Mouse (Mus musculus) intestine, postnatal 0 days (tissue): ENCODE measurements around the gene Pou6f1. TPM values are rescaled to one million over a fixed set of nuclear protein-coding genes. Genes with fewer than 3 reads are reported as not detected.
"Not testable (repeated sequence)": the region's sequence is repeated elsewhere in the genome, so short reads cannot be mapped to it uniquely, and the experiment has no call there.

Experiments
- ATAC-seq: fragments of 200-750 bp; cut with Nextera tagmentation; 2 replicates; pipeline ENCODE4 v1.8.0; 2017; ENCODE audit warnings: mild to moderate bottlenecking, moderate TSS enrichment, moderate library complexity
- H3K27ac ChIP-seq: fragments of 300-500 bp; sonication (generic); 2 replicates; pipeline ENCODE4 v1.5.1; 2014; ENCODE audit warnings: mild to moderate bottlenecking, low read depth, low read length, moderate library complexity
- H3K27me3 ChIP-seq: fragments of 300-500 bp; sonication (generic); replicated peaks from 2 replicates; pipeline ENCODE4 v1.6.1; 2014; ENCODE audit warnings: low read length, mixed read lengths; ENCODE audit not compliant: control insufficient read depth, insufficient read depth
- H3K36me3 ChIP-seq: fragments of 300-500 bp; sonication (generic); 2 replicates; pipeline ENCODE4 v1.6.1; 2014; ENCODE audit warnings: mild to moderate bottlenecking, moderate library complexity; ENCODE audit not compliant: control insufficient read depth, insufficient read depth
- H3K4me1 ChIP-seq: fragments of 300-500 bp; sonication (generic); replicated peaks from 2 replicates; pipeline ENCODE4 v1.6.1; 2014; ENCODE audit warnings: antibody characterized with exemption, low read length, mixed read lengths; ENCODE audit not compliant: control insufficient read depth, insufficient read depth
- H3K4me2 ChIP-seq: fragments of 300-500 bp; sonication (generic); replicated peaks from 2 replicates; pipeline ENCODE4 v1.6.1; 2014; ENCODE audit warnings: low read depth, mild to moderate bottlenecking, moderate library complexity
- H3K4me3 ChIP-seq: fragments of 300-500 bp; sonication (generic); 2 replicates; pipeline ENCODE4 v1.5.1; 2014; ENCODE audit warnings: low read depth, low read length
- H3K9ac ChIP-seq: fragments of 300-500 bp; sonication (generic); 2 replicates; pipeline ENCODE4 v1.6.1; 2014; ENCODE audit warnings: mild to moderate bottlenecking, low read depth, low read length
- H3K9me3 ChIP-seq: fragments of 300-500 bp; sonication (generic); 2 replicates; pipeline ENCODE4 v1.6.1; 2016; ENCODE audit warnings: mixed run types; ENCODE audit not compliant: control insufficient read depth
- CTCF ChIP-seq: sonication (generic); IDR thresholded peaks from 2 replicates; pipeline ENCODE4 v1.5.1; 2016; ENCODE audit warnings: low read depth, mild to moderate bottlenecking, control low read depth, antibody characterized with exemption, moderate library complexity
- WGBS: fragments of 180-500 bp; shearing (Covaris S2); extraction: QIAGEN DNeasy Blood & Tissue Kit; methylation state at CpG from one replicate; pipeline ENCODE4 v1.1.7; 2014; 5-methylcytosine and 5-hydroxymethylcytosine counted together
- polyA plus RNA-seq: library from polyadenylated mRNA; unstranded; fragments of >200 nt; fragmentation: Nextera tagmentation; extraction: Ambion mirVana; gene quantifications from 2 replicates; pipeline ENCODE4 v1.2.1, GENCODE M21; 2015

Gene Pou6f1
- polyA plus RNA-seq, 1 experiment from 2014 or later: 3.0 TPM

- Histone ChIP-seq H3K36me3 (peaks cover 27% of the 10 kb centered on the region), H3K4me1 (peaks cover 6% of the 10 kb centered on the region), H3K27me3 (no peaks in the 10 kb centered on the region), H3K4me2 (no peak overlapping the region), H3K27ac (no peak overlapping the region), H3K9ac (no peak overlapping the region), H3K4me3 (no peak overlapping the region), H3K9me3 (no peaks in the 10 kb centered on the region)
- TF ChIP-seq CTCF: no peak
- no peak for ATAC-seq
- 84% methylated on average over 3 of the region's 3 CpGs for WGBS
Observed at GRCm38 (mm10) chr15:100624435-100624834, 24.7 kb upstream of the Pou6f1 start.

DNA sequence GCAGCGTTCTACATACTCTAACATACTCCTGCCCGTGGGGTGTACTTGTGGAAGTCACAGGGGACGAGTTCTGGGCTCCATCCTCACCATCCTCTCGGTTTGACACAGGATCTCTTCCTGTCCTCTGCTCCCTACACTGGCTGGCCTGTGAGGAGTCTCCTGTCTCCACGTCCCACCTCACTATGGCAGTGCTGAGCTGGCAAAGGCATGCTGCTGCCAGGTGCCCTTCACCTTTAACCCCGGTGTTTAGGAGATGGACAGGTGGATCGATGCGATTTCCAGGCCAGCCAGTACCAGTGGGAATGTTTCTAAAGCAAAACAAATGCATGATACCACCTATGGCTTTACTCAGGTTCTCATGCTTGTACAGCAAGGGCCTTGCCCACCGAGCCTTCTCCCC is 24.0 kb upstream of the Pou6f1 start:
- Histone ChIP-seq H3K9me3 (no peaks in the 10 kb centered on the region), H3K27me3 (no peaks in the 10 kb centered on the region), H3K4me3 (no peak overlapping the region), H3K4me2 (no peak overlapping the region), H3K9ac (no peak overlapping the region), H3K4me1 (peaks cover 6% of the 10 kb centered on the region), H3K27ac (no peak overlapping the region), H3K36me3 (peaks cover 34% of the 10 kb centered on the region)
- no peak for ATAC-seq
- WGBS: 90% methylated on average over 9 of the region's 9 CpGs
- TF ChIP-seq CTCF: no peak

GRCm38 (mm10) chr15:100622164-100622563 is 22.4 kb upstream of the Pou6f1 start:
- no peak overlapping the region for H3K4me3 ChIP-seq
- no peak overlapping the region for H3K9ac ChIP-seq
- no peaks in the 10 kb centered on the region for H3K4me1 ChIP-seq
- 76% methylated on average over 7 of the region's 7 CpGs for WGBS
- no peak for TF ChIP-seq CTCF
- H3K36me3 ChIP-seq: peaks cover 48% of the 10 kb centered on the region
- no peak overlapping the region for H3K4me2 ChIP-seq
- no peak overlapping the region for H3K27ac ChIP-seq
- no peaks in the 10 kb centered on the region for H3K27me3 ChIP-seq
- no peak for ATAC-seq
- no peaks in the 10 kb centered on the region for H3K9me3 ChIP-seq

- H3K36me3 ChIP-seq: peaks cover 48% of the 10 kb centered on the region
- H3K4me2 ChIP-seq, H3K4me1 ChIP-seq, H3K4me3 ChIP-seq, H3K9me3 ChIP-seq, H3K27me3 ChIP-seq, H3K9ac ChIP-seq, ATAC-seq: not testable (repeated sequence)
- peak overlapping the region; percentile 28; the same call in 1 of the 2 replicates for H3K27ac ChIP-seq
- WGBS: 48% methylated on average over 9 of the region's 9 CpGs
Observed at GRCm38 (mm10) chr15:100621671-100622070, 21.9 kb upstream of the Pou6f1 start.

GRCm38 (mm10) chr15:100619200-100619599 is 19.4 kb upstream of the Pou6f1 start:
- 74% methylated on average over 7 of the region's 7 CpGs for WGBS
- Histone ChIP-seq H3K4me2 (no peak overlapping the region), H3K9me3 (no peaks in the 10 kb centered on the region), H3K4me3 (no peak overlapping the region), H3K27me3 (no peaks in the 10 kb centered on the region), H3K9ac (no peak overlapping the region), H3K36me3 (peaks cover 48% of the 10 kb centered on the region), H3K4me1 (no peaks in the 10 kb centered on the region; the same call in 1 of the 2 replicates), H3K27ac (no peak overlapping the region; the same call in 1 of the 2 replicates)
- ATAC-seq: no peak
- TF ChIP-seq CTCF: no peak

- H3K27ac ChIP-seq: peak overlapping the region; percentile 100
- no peak for TF ChIP-seq CTCF
- H3K4me3 ChIP-seq: peak overlapping the region; percentile 93
- H3K27me3 ChIP-seq: no peaks in the 10 kb centered on the region
- no peak for ATAC-seq
- peak overlapping the region; percentile 100 for H3K9ac ChIP-seq
- H3K4me2 ChIP-seq: peak overlapping the region; percentile 79
- no peaks in the 10 kb centered on the region for H3K9me3 ChIP-seq
- no peaks in the 10 kb centered on the region; the same call in 1 of the 2 replicates for H3K4me1 ChIP-seq
- H3K36me3 ChIP-seq: peaks cover 39% of the 10 kb centered on the region
- WGBS: 0% methylated on average over 19 of the region's 19 CpGs
Observed at GRCm38 (mm10) chr15:100616221-100616620, 16.4 kb upstream of the Pou6f1 start.

GRCm38 (mm10) chr15:100615825-100616220 is 16.0 kb upstream of the Pou6f1 start:
- peaks cover 35% of the 10 kb centered on the region for H3K36me3 ChIP-seq
- TF ChIP-seq CTCF: no peak
- peak overlapping the region; percentile 100 for H3K9ac ChIP-seq
- H3K4me1 ChIP-seq: no peaks in the 10 kb centered on the region; the same call in 1 of the 2 replicates
- peak; percentile 74 for ATAC-seq
- under 1% methylated on average over 40 of the region's 43 CpGs for WGBS
- H3K4me3 ChIP-seq: peak overlapping the region; percentile 93
- H3K4me2 ChIP-seq: peak overlapping the region; percentile 79
- H3K27ac ChIP-seq: peak overlapping the region; percentile 100
- no peaks in the 10 kb centered on the region for H3K27me3 ChIP-seq
- no peaks in the 10 kb centered on the region for H3K9me3 ChIP-seq
